Mouse (Mus musculus): ENCODE data around the gene Il17c. TPM values are rescaled to one million over a fixed set of nuclear protein-coding genes. Genes with fewer than 3 reads are reported as not detected.

The Il17c gene
- total and polyA plus RNA-seq, 3 experiments = not detected

- DNase-seq = no peak
- Histone ChIP-seq H3K9ac (ENCODE audit: low read depth, low read length) (no peak overlapping the region), H3K27ac (no peak overlapping the region), H3K36me3 (ENCODE audit: control insufficient read depth, insufficient read depth, low read length) (no peaks in the 10 kb centered on the region), H3K4me1 (ENCODE audit: control insufficient read depth, insufficient read depth, low read length) (no peaks in the 10 kb centered on the region), H3K79me2 (replicated peaks; ENCODE audit: control insufficient read depth, insufficient read depth, low read length) (no peaks in the 10 kb centered on the region), H3K27me3 (ENCODE audit: control insufficient read depth, insufficient read depth, low read length) (no peaks in the 10 kb centered on the region), H3K4me3 (no peak overlapping the region)
- no peak for TF ChIP-seq POLR2A (IDR thresholded peaks at IDR 0.05; ENCODE audit: insufficient read depth, low read depth, low read length)
- no peak for TF ChIP-seq EP300 (IDR thresholded peaks at IDR 0.05; ENCODE audit: insufficient read depth, low read depth, low read length)
- no peak for TF ChIP-seq CTCF (IDR thresholded peaks at IDR 0.05)
- WGBS = 78% methylated on average over 6 of the region's 6 CpGs
- intact Hi-C loops (cut with DNase I) = no loop called here
Observed at GRCm38 (mm10) chr8:122454409-122454808, 32.6 kb downstream of the Il17c start.

- Histone ChIP-seq H3K36me3 (ENCODE audit: control insufficient read depth, insufficient read depth, low read length) (no peaks in the 10 kb centered on the region), H3K27ac (no peak overlapping the region), H3K79me2 (replicated peaks; ENCODE audit: control insufficient read depth, insufficient read depth, low read length) (no peaks in the 10 kb centered on the region), H3K9ac (ENCODE audit: low read depth, low read length) (no peak overlapping the region), H3K27me3 (ENCODE audit: control insufficient read depth, insufficient read depth, low read length) (no peaks in the 10 kb centered on the region), H3K4me1 (ENCODE audit: control insufficient read depth, insufficient read depth, low read length) (peaks cover 4% of the 10 kb centered on the region; the same call in 1 of the 2 replicates), H3K4me3 (no peak overlapping the region)
- intact Hi-C loops (cut with DNase I) = no loop called here
- TF ChIP-seq EP300 (IDR thresholded peaks at IDR 0.05; ENCODE audit: insufficient read depth, low read depth, low read length) = no peak
- no peak for TF ChIP-seq CTCF (IDR thresholded peaks at IDR 0.05)
- TF ChIP-seq POLR2A (IDR thresholded peaks at IDR 0.05; ENCODE audit: insufficient read depth, low read depth, low read length) = no peak
- no peak for DNase-seq
- 71% methylated on average over 11 of the region's 11 CpGs for WGBS
Observed at GRCm38 (mm10) chr8:122457171-122457570, 35.4 kb downstream of the Il17c start.

- TF ChIP-seq EP300 (IDR thresholded peaks at IDR 0.05; ENCODE audit: insufficient read depth, low read depth, low read length) (no peak), CTCF (IDR thresholded peaks at IDR 0.05) (peak; percentile 58)
- H3K4me3 ChIP-seq = no peak overlapping the region
- 65% methylated on average over 6 of the region's 6 CpGs for WGBS
Observed at GRCm38 (mm10) chr8:122459218-122459900, 37.5 kb downstream of the Il17c start.

GRCm38 (mm10) chr8:122459990-122460389 is 38.2 kb downstream of the Il17c start:
- H3K36me3 ChIP-seq (ENCODE audit: control insufficient read depth, insufficient read depth, low read length) = no peaks in the 10 kb centered on the region
- no peaks in the 10 kb centered on the region for H3K27me3 ChIP-seq (ENCODE audit: control insufficient read depth, insufficient read depth, low read length)
- H3K9ac ChIP-seq (ENCODE audit: low read depth, low read length) = peak overlapping the region; percentile 69
- H3K27ac ChIP-seq = peak overlapping the region; percentile 23; the same call in 1 of the 2 replicates
- intact Hi-C loops (cut with DNase I) = no loop called here
- peaks cover 4% of the 10 kb centered on the region; the same call in 1 of the 2 replicates for H3K4me1 ChIP-seq (ENCODE audit: control insufficient read depth, insufficient read depth, low read length)
- peak overlapping the region; percentile 48 for H3K4me3 ChIP-seq
- WGBS = 27% methylated on average over 7 of the region's 7 CpGs
- no peak for TF ChIP-seq POLR2A (IDR thresholded peaks at IDR 0.05; ENCODE audit: insufficient read depth, low read depth, low read length)
- no peak for TF ChIP-seq EP300 (IDR thresholded peaks at IDR 0.05; ENCODE audit: insufficient read depth, low read depth, low read length)
- TF ChIP-seq CTCF (IDR thresholded peaks at IDR 0.05) = no peak
- no peaks in the 10 kb centered on the region for H3K79me2 ChIP-seq (replicated peaks; ENCODE audit: control insufficient read depth, insufficient read depth, low read length)
- DNase-seq = no peak

More at GRCm38 (mm10) chr8:122459218-122459900, 37.5 kb downstream of the Il17c start:
- Histone ChIP-seq H3K9ac (ENCODE audit: low read depth, low read length) (no peak overlapping the region), H3K36me3 (ENCODE audit: control insufficient read depth, insufficient read depth, low read length) (no peaks in the 10 kb centered on the region), H3K27ac (no peak overlapping the region), H3K4me1 (ENCODE audit: control insufficient read depth, insufficient read depth, low read length) (peaks cover 4% of the 10 kb centered on the region; the same call in 1 of the 2 replicates), H3K79me2 (replicated peaks; ENCODE audit: control insufficient read depth, insufficient read depth, low read length) (no peaks in the 10 kb centered on the region), H3K27me3 (ENCODE audit: control insufficient read depth, insufficient read depth, low read length) (no peaks in the 10 kb centered on the region)
- intact Hi-C loops (cut with DNase I) = no loop called here
- no peak for DNase-seq

GRCm38 (mm10) chr8:122460524-122461472 is 39.0 kb downstream of the Il17c start, which contains the start of gene Snai3:
Snai3 (minus strand) TSS chr8:122460733.
- Histone ChIP-seq H3K36me3 (ENCODE audit: control insufficient read depth, insufficient read depth, low read length) (no peaks in the 10 kb centered on the region), H3K27ac (peak within 1 kb of the TSS; percentile 23; the same call in 1 of the 2 replicates), H3K79me2 (replicated peaks; ENCODE audit: control insufficient read depth, insufficient read depth, low read length) (no peaks in the 10 kb centered on the region), H3K9ac (ENCODE audit: low read depth, low read length) (peak within 1 kb of the TSS; percentile 69), H3K27me3 (ENCODE audit: control insufficient read depth, insufficient read depth, low read length) (no peaks in the 10 kb centered on the region), H3K4me3 (peak within 1 kb of the TSS; percentile 48), H3K4me1 (ENCODE audit: control insufficient read depth, insufficient read depth, low read length) (peaks cover 4% of the 10 kb centered on the region; the same call in 1 of the 2 replicates)
- peak; percentile 51 to 74 for DNase-seq
- WGBS = 5% methylated on average over 56 of the region's 56 CpGs
- TF ChIP-seq CTCF (IDR thresholded peaks at IDR 0.05) (no peak), EP300 (IDR thresholded peaks at IDR 0.05; ENCODE audit: insufficient read depth, low read depth, low read length) (no peak), POLR2A (IDR thresholded peaks at IDR 0.05; ENCODE audit: insufficient read depth, low read depth, low read length) (peak; percentile 62; the same call in 1 of the 2 replicates)
- intact Hi-C loops (cut with DNase I) = no loop called here

All from heart, adult 2 months (tissue).